Mouse (Mus musculus): ENCODE data around the gene Tnpo3.

DNA sequence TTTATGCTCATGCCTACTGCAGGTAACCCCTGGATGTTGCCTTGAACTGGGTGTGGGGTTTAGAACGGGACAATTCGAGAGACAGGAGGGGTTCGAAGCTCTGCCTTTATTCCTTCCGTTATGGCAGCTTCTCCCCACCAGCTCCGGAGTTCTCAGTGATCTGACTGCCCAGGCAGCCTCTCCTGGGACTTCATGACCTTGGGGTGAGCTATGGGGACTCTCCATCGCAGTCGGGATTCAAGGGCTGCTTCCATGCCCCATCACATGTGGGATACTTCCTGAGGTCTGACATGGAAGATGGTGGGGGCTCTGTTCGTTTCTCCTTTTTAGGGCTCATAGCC is 81.6 kb downstream of the Tnpo3 start:
- TF ChIP-seq EP300 (IDR thresholded peaks at IDR 0.05) (no peak), CTCF (IDR thresholded peaks at IDR 0.05) (no peak)
